Mouse (Mus musculus): Measurements from ENCODE around the gene Asb2. TPM values are rescaled to one million over a fixed set of nuclear protein-coding genes. Genes with fewer than 3 reads are reported as not detected.

Asb2 gene
- polyA plus RNA-seq, 1 experiment, result 35.1 TPM

DNA sequence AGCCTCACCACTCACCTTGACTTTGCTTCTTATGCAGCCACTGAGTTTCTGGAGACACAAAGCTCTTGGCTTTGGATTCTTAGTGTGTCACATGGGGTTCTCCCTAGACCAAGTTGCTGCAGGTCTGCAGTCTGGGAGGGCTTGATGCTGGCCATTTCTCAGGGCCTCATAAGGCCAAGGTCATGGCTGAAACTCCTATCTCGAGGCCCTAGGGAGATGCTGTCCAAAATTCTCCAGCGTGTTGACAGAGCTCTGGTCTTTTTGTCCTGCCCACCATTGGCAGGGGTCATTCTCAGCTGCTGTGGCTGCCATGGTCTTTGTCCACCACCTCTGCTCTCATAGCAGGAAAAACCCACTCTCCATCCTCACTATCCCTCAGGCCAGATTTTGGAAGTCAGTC, 11.4 kb upstream of the Asb2 start:
- no peak for DNase-seq
- Histone ChIP-seq H3K4me3 (replicated peaks; ENCODE audit: extremely low read depth, low read depth, low read length) (no peak overlapping the region), H3K4me1 (ENCODE audit: control insufficient read depth, insufficient read depth, low read length) (no peaks in the 10 kb centered on the region)
- 71% methylated on average over 2 of the region's 2 CpGs for WGBS
- TF ChIP-seq CTCF (IDR thresholded peaks at IDR 0.05; ENCODE audit: insufficient read depth, low read length) (no peak), POLR2A (IDR thresholded peaks at IDR 0.05; ENCODE audit: borderline replicate concordance, extremely low read depth, low read depth, low read length) (no peak)

DNA sequence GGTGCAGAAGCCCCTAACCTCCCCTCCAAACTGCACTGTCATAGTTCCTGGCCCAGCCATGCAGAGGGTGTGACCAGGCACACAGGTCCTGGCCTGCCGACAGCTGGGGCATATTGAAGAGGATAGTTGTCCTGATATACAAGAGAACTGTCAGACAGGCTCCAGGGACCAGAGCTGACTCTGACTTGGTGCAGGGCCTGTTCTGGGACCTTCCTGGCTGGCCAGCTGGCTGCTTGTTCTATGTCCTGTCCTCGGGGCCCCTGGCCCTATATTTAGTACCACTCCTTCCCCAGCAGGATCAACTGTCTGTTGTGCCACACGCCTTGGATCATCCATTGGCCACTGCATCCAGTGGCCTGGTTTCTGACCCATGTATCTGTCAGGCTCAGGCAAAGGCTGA, 6.5 kb upstream of the Asb2 start:
- TF ChIP-seq POLR2A (IDR thresholded peaks at IDR 0.05; ENCODE audit: borderline replicate concordance, extremely low read depth, low read depth, low read length), result no peak
- no peak for TF ChIP-seq CTCF (IDR thresholded peaks at IDR 0.05; ENCODE audit: insufficient read depth, low read length)
- DNase-seq, result no peak
- 63% methylated on average over 3 of the region's 3 CpGs for WGBS
- no peaks in the 10 kb centered on the region for H3K4me1 ChIP-seq (ENCODE audit: control insufficient read depth, insufficient read depth, low read length)
- no peak overlapping the region for H3K4me3 ChIP-seq (replicated peaks; ENCODE audit: extremely low read depth, low read depth, low read length)

DNA sequence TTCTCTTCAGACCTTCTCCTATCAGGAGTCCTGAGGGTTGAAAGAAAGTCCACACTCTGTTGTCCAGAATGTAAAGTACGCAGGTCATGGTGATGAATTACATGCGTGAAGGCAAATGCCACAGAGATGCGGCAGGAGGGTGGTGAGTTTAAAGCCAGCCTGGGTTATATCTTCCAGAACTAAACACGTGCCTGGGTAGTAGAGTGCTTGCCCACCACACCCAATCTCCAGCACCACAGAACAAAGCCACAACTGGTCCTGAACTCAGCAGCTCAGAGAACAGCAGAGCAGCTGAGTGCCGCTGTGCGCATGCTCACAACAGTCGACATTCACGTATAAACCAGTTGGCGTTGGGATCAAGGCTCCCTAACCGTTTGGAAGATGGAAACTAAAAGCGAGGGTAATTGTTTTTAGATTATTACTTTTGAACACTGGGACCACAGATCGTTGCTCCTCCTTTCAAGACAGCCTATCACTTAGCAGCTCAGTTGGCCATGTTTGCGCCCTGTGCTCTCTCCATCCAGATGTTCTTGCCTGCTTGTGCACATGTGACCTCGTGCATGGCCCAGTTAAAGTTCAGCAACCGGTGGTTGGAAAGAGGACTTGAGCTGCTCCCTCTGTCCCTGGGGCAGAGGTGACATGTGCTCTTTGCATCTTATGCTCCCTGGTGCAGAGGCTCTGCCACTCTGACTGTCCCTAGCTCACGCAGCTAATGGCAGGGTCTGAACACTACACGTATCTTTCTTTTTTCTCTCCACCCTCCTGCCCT, 5.9 kb upstream of the Asb2 start:
- TF ChIP-seq CTCF (IDR thresholded peaks at IDR 0.05; ENCODE audit: insufficient read depth, low read length) (no peak), POLR2A (IDR thresholded peaks at IDR 0.05; ENCODE audit: borderline replicate concordance, extremely low read depth, low read depth, low read length) (no peak)
- 85% methylated on average over 17 of the region's 17 CpGs for WGBS
- DNase-seq, result no peak
- H3K4me1 ChIP-seq (ENCODE audit: control insufficient read depth, insufficient read depth, low read length), result no peaks in the 10 kb centered on the region
- no peak overlapping the region for H3K4me3 ChIP-seq (replicated peaks; ENCODE audit: extremely low read depth, low read depth, low read length)

DNA sequence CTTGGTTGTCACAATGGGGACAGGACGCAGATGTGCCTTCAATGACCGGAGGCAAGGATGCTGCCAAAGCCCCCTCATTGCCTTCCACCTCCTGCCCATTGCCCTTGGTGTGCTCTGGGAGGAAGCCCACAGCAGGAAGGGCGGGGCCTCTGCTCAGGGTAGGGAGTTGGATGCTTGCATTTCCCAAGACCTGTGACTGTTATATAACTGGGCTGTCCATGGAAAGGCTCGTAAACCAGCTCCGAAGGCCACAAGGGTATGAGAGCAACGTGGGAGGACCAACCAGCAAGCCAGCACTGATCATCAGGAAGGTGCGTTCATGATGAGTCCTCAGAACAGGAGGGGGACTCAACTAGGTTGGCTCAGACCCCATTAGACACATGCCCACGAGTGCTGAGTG, 5.0 kb upstream of the Asb2 start:
- 74% methylated on average over 8 of the region's 8 CpGs for WGBS
- TF ChIP-seq CTCF (IDR thresholded peaks at IDR 0.05; ENCODE audit: insufficient read depth, low read length) (no peak), POLR2A (IDR thresholded peaks at IDR 0.05; ENCODE audit: borderline replicate concordance, extremely low read depth, low read depth, low read length) (no peak)
- no peaks in the 10 kb centered on the region for H3K4me1 ChIP-seq (ENCODE audit: control insufficient read depth, insufficient read depth, low read length)
- DNase-seq, result no peak
- H3K4me3 ChIP-seq (replicated peaks; ENCODE audit: extremely low read depth, low read depth, low read length), result no peak overlapping the region

DNA sequence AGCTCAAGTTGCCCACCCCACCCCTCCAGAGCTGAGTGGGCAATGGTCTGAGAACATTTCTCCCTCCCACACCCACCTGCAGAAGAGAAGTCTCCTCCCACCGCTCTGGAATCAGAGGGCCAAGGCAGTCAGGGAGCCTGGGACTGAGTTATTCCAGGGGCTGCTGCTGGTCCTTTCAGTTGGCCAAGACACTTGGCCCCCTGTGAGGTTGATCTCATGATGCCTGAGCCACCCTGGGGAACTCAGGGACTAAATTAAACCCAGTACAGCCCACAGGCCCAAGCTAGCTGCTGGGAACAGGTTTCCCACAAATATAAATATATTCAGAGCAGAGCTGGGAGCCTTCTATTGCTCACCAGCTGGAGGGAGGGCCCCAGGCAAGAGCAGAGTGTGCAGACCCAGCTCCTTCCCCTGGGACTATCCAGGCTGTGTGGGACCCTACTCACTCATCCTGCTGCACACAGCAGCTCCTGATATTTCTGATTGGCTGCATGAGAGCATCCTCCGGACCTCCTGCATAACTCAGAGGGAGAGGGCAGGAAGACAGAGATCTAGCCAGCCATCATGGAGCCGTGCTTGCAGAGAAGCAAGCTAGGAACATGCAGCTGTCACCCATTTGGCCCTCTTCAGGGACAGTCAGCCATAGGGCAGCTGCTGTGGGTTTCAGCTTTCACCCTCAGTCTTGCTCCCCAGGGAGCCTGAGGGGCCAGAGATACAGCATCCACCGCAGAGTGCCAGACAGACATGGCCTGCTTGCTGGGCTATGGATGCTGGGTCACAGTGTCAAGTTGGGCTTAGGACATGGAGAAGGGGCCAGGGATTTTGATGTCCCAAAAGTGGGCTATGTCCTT, 3.4 kb upstream of the Asb2 start:
- no peak for DNase-seq
- TF ChIP-seq POLR2A (IDR thresholded peaks at IDR 0.05; ENCODE audit: borderline replicate concordance, extremely low read depth, low read depth, low read length) (no peak), CTCF (IDR thresholded peaks at IDR 0.05; ENCODE audit: insufficient read depth, low read length) (no peak)
- no peaks in the 10 kb centered on the region for H3K4me1 ChIP-seq (ENCODE audit: control insufficient read depth, insufficient read depth, low read length)
- 62% methylated on average over 4 of the region's 4 CpGs for WGBS
- no peak overlapping the region for H3K4me3 ChIP-seq (replicated peaks; ENCODE audit: extremely low read depth, low read depth, low read length)

DNA sequence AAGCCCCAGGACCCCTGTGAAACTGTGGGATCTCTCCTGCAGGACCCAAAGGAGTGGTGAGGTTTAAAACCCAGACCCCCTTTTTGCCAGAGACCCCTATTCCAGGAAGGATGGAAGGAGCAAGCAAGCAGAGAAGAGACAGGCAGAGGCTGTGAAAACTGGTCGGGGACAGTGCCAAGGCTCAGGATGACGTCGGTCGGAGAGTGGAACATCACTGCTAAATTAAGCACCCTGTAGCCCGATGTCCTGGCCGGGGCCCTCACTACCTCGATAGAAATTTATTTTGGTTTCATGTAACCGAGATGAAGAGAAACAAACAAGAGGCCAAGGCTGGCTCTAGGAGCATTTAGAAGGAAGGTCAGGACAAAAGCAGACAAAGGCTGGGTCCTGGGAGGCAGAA, 2.4 kb upstream of the Asb2 start:
- no peaks in the 10 kb centered on the region for H3K4me1 ChIP-seq (ENCODE audit: control insufficient read depth, insufficient read depth, low read length)
- no peak overlapping the region for H3K4me3 ChIP-seq (replicated peaks; ENCODE audit: extremely low read depth, low read depth, low read length)
- TF ChIP-seq POLR2A (IDR thresholded peaks at IDR 0.05; ENCODE audit: borderline replicate concordance, extremely low read depth, low read depth, low read length) (no peak), CTCF (IDR thresholded peaks at IDR 0.05; ENCODE audit: insufficient read depth, low read length) (no peak)
- DNase-seq, result no peak
- 64% methylated on average over 8 of the region's 8 CpGs for WGBS

DNA sequence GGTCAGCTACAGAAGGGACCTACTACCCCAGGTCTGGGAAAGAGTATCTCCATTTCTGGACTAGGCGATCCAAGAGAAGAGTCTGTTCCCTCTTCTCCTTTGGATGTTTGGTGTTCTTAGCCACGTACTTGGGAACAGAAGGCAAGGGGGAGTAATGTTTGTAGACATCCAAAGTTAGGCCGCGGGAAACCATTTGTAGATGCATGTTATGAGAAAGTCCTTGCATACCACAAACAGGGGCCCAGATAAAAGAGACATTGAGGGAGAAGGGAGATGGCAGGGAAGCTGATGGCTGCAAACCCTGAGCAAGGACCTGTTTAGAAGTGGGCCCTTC, 581 bp upstream of the Asb2 start:
- Histone ChIP-seq H3K4me1 (ENCODE audit: control insufficient read depth, insufficient read depth, low read length) (no peaks in the 10 kb centered on the region), H3K4me3 (replicated peaks; ENCODE audit: extremely low read depth, low read depth, low read length) (no peak overlapping the region)
- 82% methylated on average over 4 of the region's 4 CpGs for WGBS
- no peak for DNase-seq
- TF ChIP-seq CTCF (IDR thresholded peaks at IDR 0.05; ENCODE audit: insufficient read depth, low read length) (no peak), POLR2A (IDR thresholded peaks at IDR 0.05; ENCODE audit: borderline replicate concordance, extremely low read depth, low read depth, low read length) (no peak)

DNA sequence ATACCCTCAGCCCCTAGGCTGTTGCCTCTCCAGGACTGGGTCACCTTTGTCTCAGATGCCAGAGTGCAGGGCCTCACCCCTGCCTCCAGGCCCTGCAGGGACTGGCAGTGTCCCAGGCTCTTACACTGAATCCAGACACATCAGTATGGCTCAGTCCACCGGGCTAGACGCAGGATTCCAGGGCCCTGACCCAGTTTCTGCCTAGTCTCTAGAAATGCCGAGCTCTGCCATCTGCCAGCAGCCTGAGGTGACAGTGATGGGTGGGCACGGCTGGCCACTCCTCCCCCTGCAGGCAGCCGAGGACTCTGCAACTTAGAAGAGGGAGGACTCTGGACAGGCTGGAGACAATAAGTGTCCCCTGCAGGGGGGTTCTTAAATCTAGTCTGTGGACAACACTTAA, 2.3 kb downstream of the Asb2 start:
- Histone ChIP-seq H3K4me3 (replicated peaks; ENCODE audit: extremely low read depth, low read depth, low read length) (no peak overlapping the region), H3K4me1 (ENCODE audit: control insufficient read depth, insufficient read depth, low read length) (no peaks in the 10 kb centered on the region)
- DNase-seq, result no peak
- TF ChIP-seq CTCF (IDR thresholded peaks at IDR 0.05; ENCODE audit: insufficient read depth, low read length) (no peak), POLR2A (IDR thresholded peaks at IDR 0.05; ENCODE audit: borderline replicate concordance, extremely low read depth, low read depth, low read length) (no peak)
- WGBS, result 9% methylated on average over 5 of the region's 5 CpGs

DNA sequence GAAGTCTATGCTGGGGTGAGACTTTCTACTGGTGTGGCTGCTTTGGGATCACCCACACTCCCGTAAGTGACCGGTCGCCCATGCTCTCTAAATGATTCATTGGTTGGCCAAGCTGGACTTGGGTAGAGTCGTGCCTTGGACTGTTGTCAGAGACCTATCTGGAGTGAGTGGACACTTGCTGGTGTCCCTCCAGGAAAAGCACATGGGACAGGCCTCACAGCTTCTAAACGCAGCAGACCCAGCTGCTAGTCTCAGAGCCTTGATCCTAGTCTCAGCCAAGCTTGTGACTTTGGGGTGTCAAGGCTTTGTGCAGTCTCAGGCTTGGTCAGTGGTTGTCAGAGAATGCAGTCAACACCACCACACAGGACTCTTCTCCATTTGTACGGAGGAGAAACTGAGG, 3.1 kb downstream of the Asb2 start:
- H3K4me1 ChIP-seq (ENCODE audit: control insufficient read depth, insufficient read depth, low read length), result no peaks in the 10 kb centered on the region
- 75% methylated on average over 6 of the region's 6 CpGs for WGBS

DNA sequence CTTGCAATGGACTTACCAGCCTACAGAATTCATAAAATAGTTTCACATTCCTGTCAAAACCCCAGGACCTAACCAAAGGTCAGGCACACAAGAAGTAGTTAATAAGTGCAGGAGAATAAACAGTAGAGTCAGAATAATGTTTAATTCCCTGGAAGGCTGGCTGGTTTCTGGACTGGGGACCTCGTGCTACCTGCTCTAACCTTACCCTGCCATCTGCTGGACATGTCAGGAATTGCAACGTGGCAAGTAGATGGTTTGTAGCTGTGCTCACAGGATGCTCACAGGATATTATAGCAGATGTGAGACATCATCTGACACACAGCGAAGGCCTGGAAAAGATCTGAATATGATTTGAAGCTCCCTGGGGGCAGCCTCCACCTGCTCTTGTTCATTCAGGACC, 7.3 kb downstream of the Asb2 start:
- peak; percentile 79 for DNase-seq
- WGBS, result 3% methylated on average over 3 of the region's 3 CpGs
- Histone ChIP-seq H3K4me3 (replicated peaks; ENCODE audit: extremely low read depth, low read depth, low read length) (no peak overlapping the region), H3K4me1 (ENCODE audit: control insufficient read depth, insufficient read depth, low read length) (peaks cover 2% of the 10 kb centered on the region)
- TF ChIP-seq POLR2A (IDR thresholded peaks at IDR 0.05; ENCODE audit: borderline replicate concordance, extremely low read depth, low read depth, low read length) (no peak), CTCF (IDR thresholded peaks at IDR 0.05; ENCODE audit: insufficient read depth, low read length) (peak; percentile 97)

More for the DNA sequence above, 3.1 kb downstream of the Asb2 start:
- TF ChIP-seq POLR2A (IDR thresholded peaks at IDR 0.05; ENCODE audit: borderline replicate concordance, extremely low read depth, low read depth, low read length) (no peak), CTCF (IDR thresholded peaks at IDR 0.05; ENCODE audit: insufficient read depth, low read length) (no peak)
- H3K4me3 ChIP-seq (replicated peaks; ENCODE audit: extremely low read depth, low read depth, low read length), result no peak overlapping the region
- DNase-seq, result no peak
